Mouse (Mus musculus): ENCODE data around the gene Oit1. TPM values are rescaled to one million over a fixed set of nuclear protein-coding genes. Genes with fewer than 3 reads are reported as not detected.

The Oit1 gene
- polyA plus RNA-seq, 1 experiment: not detected

DNA sequence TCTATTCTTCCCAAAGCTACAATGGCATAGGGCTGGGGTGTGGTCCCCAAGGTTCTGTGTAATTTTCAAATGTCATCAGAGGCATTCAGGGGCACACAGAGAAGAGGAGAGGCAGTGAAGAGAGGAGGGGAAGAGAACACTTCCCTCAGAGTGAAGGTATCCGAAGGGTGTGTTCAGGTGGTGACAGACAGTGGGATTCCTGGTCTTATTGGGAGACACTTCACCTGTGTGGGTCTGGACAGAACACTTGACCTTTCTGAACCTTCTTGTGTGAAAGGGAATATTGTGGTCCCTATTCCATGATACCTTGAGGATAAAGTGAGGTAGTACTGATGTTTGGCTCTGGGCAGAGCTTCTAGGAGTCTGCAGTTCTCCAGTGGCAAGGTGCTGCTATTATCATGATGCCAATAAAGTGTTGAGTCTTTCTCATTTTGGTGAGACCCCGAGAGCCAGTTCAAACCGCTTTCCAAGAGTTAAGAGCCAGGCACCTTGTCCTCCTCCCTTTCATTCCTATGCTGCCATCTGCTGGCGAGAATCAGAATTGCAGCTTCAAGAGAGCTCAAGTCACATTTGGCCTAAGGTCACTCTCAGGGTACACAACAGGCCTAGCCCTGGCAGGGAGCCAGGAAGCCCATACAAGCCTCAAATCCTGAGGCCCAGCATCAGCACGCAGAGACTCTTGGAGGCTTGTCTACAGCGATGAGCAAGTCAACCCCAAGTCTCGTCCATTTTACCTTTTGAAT is 32.1 kb downstream of the Oit1 start:
- no peaks in the 10 kb centered on the region for H3K9me3 ChIP-seq (replicated peaks; ENCODE audit: control insufficient read depth, insufficient read depth, low read length, poor library complexity, severe bottlenecking)
- H3K27me3 ChIP-seq (ENCODE audit: control insufficient read depth, insufficient read depth, low read length, poor library complexity, severe bottlenecking): no peaks in the 10 kb centered on the region
- no peaks in the 10 kb centered on the region for H3K36me3 ChIP-seq (ENCODE audit: control insufficient read depth, insufficient read depth, low read length, poor library complexity, severe bottlenecking)
- TF ChIP-seq CTCF (IDR thresholded peaks at IDR 0.05; ENCODE audit: low read depth, low read length) (peak; percentile 77), EP300 (IDR thresholded peaks at IDR 0.05; ENCODE audit: insufficient read depth, low read depth, low read length) (no peak)
- H3K27ac ChIP-seq (ENCODE audit: insufficient read depth, low read length): no peak overlapping the region
- H3K4me1 ChIP-seq (ENCODE audit: control insufficient read depth, insufficient read depth, low read length): no peaks in the 10 kb centered on the region
- H3K4me3 ChIP-seq (ENCODE audit: low read depth, low read length): no peak overlapping the region
- no peak overlapping the region for H3K9ac ChIP-seq (ENCODE audit: low read depth, poor library complexity, severe bottlenecking)

DNA sequence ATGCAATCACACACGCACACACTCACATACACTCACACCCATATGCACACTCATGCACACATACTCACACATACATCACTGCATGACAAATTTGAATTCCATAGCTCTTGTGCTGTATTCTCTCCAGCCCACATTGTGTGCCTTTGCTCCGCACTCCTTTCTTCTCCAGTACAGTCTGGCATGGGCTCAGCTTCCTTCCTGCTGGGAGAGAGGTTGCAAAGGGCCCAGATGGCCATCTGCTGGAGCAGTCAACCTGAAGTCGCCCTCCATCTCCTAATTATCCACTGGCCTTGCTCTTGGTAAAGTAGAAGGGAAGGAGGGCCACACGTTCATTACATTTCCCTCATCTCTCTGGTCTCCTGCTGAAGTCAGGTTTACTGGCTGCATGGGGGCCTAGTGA is 33.0 kb downstream of the Oit1 start:
- Histone ChIP-seq H3K4me3 (ENCODE audit: low read depth, low read length) (no peak overlapping the region), H3K36me3 (ENCODE audit: control insufficient read depth, insufficient read depth, low read length, poor library complexity, severe bottlenecking) (no peaks in the 10 kb centered on the region), H3K9me3 (replicated peaks; ENCODE audit: control insufficient read depth, insufficient read depth, low read length, poor library complexity, severe bottlenecking) (no peaks in the 10 kb centered on the region), H3K27ac (ENCODE audit: insufficient read depth, low read length) (no peak overlapping the region), H3K4me1 (ENCODE audit: control insufficient read depth, insufficient read depth, low read length) (no peaks in the 10 kb centered on the region), H3K27me3 (ENCODE audit: control insufficient read depth, insufficient read depth, low read length, poor library complexity, severe bottlenecking) (no peaks in the 10 kb centered on the region), H3K9ac (ENCODE audit: low read depth, poor library complexity, severe bottlenecking) (no peak overlapping the region)
- TF ChIP-seq EP300 (IDR thresholded peaks at IDR 0.05; ENCODE audit: insufficient read depth, low read depth, low read length): no peak
- no peak for TF ChIP-seq CTCF (IDR thresholded peaks at IDR 0.05; ENCODE audit: low read depth, low read length)
- TF ChIP-seq POLR2A (IDR thresholded peaks at IDR 0.05; ENCODE audit: insufficient read depth, low read length): no peak

DNA sequence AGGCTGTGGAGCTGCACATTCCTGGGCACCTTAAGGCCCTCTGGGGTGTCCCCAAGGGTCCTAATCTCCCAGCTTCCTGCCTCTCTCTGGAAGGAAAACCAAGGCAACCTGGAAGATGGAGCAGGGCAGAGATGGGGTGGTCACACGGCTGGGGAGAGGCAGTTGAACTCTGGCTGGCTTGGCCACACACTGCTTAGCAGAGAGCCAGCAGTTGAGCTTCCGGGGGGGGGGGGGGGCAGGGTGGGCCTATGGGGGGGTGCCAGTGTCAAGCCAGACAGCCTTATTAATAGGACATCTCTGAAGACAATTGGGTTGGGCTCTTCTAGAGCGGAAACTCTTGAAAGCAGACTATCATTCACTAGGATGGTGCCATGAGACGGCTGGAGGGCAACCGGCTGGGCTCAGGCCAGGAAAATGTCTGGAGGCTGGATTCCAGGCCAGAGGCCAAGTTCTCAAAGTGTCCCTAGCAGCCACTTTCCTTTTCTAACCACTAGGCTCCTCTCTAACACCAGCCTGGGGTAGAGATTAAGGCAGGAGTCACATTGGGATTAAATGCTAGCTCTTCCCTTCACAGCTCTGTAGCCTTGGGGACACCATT is 35.9 kb downstream of the Oit1 start:
- H3K4me1 ChIP-seq (ENCODE audit: control insufficient read depth, insufficient read depth, low read length): no peaks in the 10 kb centered on the region
- no peaks in the 10 kb centered on the region for H3K36me3 ChIP-seq (ENCODE audit: control insufficient read depth, insufficient read depth, low read length, poor library complexity, severe bottlenecking)
- no peak overlapping the region for H3K4me3 ChIP-seq (ENCODE audit: low read depth, low read length)
- no peak overlapping the region for H3K27ac ChIP-seq (ENCODE audit: insufficient read depth, low read length)
- H3K27me3 ChIP-seq (ENCODE audit: control insufficient read depth, insufficient read depth, low read length, poor library complexity, severe bottlenecking): no peaks in the 10 kb centered on the region
- TF ChIP-seq POLR2A (IDR thresholded peaks at IDR 0.05; ENCODE audit: insufficient read depth, low read length): no peak
- no peak overlapping the region for H3K9ac ChIP-seq (ENCODE audit: low read depth, poor library complexity, severe bottlenecking)
- no peaks in the 10 kb centered on the region for H3K9me3 ChIP-seq (replicated peaks; ENCODE audit: control insufficient read depth, insufficient read depth, low read length, poor library complexity, severe bottlenecking)

DNA sequence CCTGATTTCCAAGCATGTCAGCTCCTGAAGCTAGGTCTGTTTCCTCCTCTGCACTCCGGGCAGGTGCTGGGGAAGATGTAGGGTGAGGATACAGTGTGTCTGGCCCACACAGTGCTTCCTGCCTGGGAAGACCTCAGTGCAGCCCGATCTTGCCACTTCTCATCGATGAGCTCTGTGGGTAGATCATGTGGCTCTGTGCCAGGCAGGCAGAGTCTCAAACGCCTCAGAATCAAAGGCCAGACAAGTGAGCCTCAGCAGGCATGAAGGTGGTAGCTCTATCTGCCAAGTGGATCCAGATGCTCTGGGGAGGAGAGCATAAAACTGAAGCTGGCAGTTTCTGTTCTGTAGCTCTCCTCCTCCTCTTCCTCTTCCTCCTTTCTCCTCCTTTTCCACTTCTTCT is 38.3 kb downstream of the Oit1 start:
- Histone ChIP-seq H3K4me3 (ENCODE audit: low read depth, low read length) (no peak overlapping the region), H3K36me3 (ENCODE audit: control insufficient read depth, insufficient read depth, low read length, poor library complexity, severe bottlenecking) (no peaks in the 10 kb centered on the region), H3K9me3 (replicated peaks; ENCODE audit: control insufficient read depth, insufficient read depth, low read length, poor library complexity, severe bottlenecking) (no peaks in the 10 kb centered on the region), H3K4me1 (ENCODE audit: control insufficient read depth, insufficient read depth, low read length) (no peaks in the 10 kb centered on the region), H3K9ac (ENCODE audit: low read depth, poor library complexity, severe bottlenecking) (no peak overlapping the region), H3K27ac (ENCODE audit: insufficient read depth, low read length) (no peak overlapping the region), H3K27me3 (ENCODE audit: control insufficient read depth, insufficient read depth, low read length, poor library complexity, severe bottlenecking) (no peaks in the 10 kb centered on the region)
- no peak for TF ChIP-seq POLR2A (IDR thresholded peaks at IDR 0.05; ENCODE audit: insufficient read depth, low read length)
- TF ChIP-seq EP300 (IDR thresholded peaks at IDR 0.05; ENCODE audit: insufficient read depth, low read depth, low read length): no peak
- TF ChIP-seq CTCF (IDR thresholded peaks at IDR 0.05; ENCODE audit: low read depth, low read length): no peak

DNA sequence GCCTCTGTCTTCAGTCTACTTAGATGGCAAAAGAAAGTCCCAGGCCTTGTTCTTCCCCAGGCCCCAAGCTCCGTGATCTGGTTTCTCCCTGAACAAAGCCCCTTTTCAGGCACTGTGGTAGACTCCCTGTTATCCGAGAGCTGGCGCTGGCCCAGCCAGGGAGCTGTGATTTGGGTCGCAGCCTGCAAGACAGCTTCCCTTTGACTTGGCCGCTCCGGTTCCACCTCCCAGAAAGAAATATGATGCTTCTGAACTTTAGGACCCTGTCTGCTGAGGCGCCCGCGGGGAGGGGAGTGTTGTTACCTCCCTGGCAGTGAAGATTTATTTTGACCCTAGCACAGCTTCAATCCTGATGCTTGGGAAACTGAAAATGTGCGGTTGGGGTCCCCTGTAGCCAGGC is 42.6 kb downstream of the Oit1 start:
- Histone ChIP-seq H3K36me3 (ENCODE audit: control insufficient read depth, insufficient read depth, low read length, poor library complexity, severe bottlenecking) (no peaks in the 10 kb centered on the region), H3K9ac (ENCODE audit: low read depth, poor library complexity, severe bottlenecking) (no peak overlapping the region), H3K4me3 (ENCODE audit: low read depth, low read length) (no peak overlapping the region), H3K27ac (ENCODE audit: insufficient read depth, low read length) (no peak overlapping the region), H3K27me3 (ENCODE audit: control insufficient read depth, insufficient read depth, low read length, poor library complexity, severe bottlenecking) (no peaks in the 10 kb centered on the region), H3K9me3 (replicated peaks; ENCODE audit: control insufficient read depth, insufficient read depth, low read length, poor library complexity, severe bottlenecking) (no peaks in the 10 kb centered on the region), H3K4me1 (ENCODE audit: control insufficient read depth, insufficient read depth, low read length) (no peaks in the 10 kb centered on the region)
- TF ChIP-seq POLR2A (IDR thresholded peaks at IDR 0.05; ENCODE audit: insufficient read depth, low read length): no peak
- no peak for TF ChIP-seq EP300 (IDR thresholded peaks at IDR 0.05; ENCODE audit: insufficient read depth, low read depth, low read length)
- TF ChIP-seq CTCF (IDR thresholded peaks at IDR 0.05; ENCODE audit: low read depth, low read length): no peak

DNA sequence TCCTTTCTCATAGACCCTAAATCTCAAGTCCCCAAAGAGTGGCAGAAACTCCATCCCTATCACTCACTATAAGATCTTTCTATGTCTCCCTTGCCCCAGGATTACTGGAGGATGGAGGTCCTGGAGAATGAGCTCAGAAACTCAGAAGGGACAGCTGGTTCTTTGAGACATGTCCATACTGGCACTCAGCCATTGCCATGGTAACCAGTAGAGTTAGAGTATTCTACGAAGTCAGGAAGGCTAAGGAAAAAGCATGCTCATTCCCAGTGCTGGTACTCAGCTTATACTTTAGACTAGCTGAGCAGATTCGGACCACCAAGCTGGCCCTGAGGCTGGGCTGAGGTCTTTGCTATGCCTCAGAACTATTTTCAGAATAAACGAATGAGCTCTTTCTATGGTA is 44.0 kb downstream of the Oit1 start:
- no peaks in the 10 kb centered on the region for H3K27me3 ChIP-seq (ENCODE audit: control insufficient read depth, insufficient read depth, low read length, poor library complexity, severe bottlenecking)
- no peaks in the 10 kb centered on the region for H3K4me1 ChIP-seq (ENCODE audit: control insufficient read depth, insufficient read depth, low read length)
- no peaks in the 10 kb centered on the region for H3K9me3 ChIP-seq (replicated peaks; ENCODE audit: control insufficient read depth, insufficient read depth, low read length, poor library complexity, severe bottlenecking)
- H3K4me3 ChIP-seq (ENCODE audit: low read depth, low read length): no peak overlapping the region
- no peaks in the 10 kb centered on the region for H3K36me3 ChIP-seq (ENCODE audit: control insufficient read depth, insufficient read depth, low read length, poor library complexity, severe bottlenecking)
- no peak overlapping the region for H3K27ac ChIP-seq (ENCODE audit: insufficient read depth, low read length)
- H3K9ac ChIP-seq (ENCODE audit: low read depth, poor library complexity, severe bottlenecking): no peak overlapping the region
- TF ChIP-seq POLR2A (IDR thresholded peaks at IDR 0.05; ENCODE audit: insufficient read depth, low read length) (no peak), EP300 (IDR thresholded peaks at IDR 0.05; ENCODE audit: insufficient read depth, low read depth, low read length) (no peak), CTCF (IDR thresholded peaks at IDR 0.05; ENCODE audit: low read depth, low read length) (no peak)
